Mouse (Mus musculus) megakaryocyte, embryonic 14.5 days (primary cell): ENCODE results near the gene Plxna2.

Experiments used
- FLI1 ChIP-seq: IDR thresholded peaks from 2 replicates; pipeline ENCODE4 v1.6.1; 2012; ENCODE audit warnings: low read length, inconsistent platforms, mixed read lengths
- GATA1 ChIP-seq: IDR thresholded peaks from 3 replicates; pipeline ENCODE4 v1.6.1; 2012; ENCODE audit warnings: mixed read lengths, low read length, inconsistent platforms, borderline replicate concordance

DNA sequence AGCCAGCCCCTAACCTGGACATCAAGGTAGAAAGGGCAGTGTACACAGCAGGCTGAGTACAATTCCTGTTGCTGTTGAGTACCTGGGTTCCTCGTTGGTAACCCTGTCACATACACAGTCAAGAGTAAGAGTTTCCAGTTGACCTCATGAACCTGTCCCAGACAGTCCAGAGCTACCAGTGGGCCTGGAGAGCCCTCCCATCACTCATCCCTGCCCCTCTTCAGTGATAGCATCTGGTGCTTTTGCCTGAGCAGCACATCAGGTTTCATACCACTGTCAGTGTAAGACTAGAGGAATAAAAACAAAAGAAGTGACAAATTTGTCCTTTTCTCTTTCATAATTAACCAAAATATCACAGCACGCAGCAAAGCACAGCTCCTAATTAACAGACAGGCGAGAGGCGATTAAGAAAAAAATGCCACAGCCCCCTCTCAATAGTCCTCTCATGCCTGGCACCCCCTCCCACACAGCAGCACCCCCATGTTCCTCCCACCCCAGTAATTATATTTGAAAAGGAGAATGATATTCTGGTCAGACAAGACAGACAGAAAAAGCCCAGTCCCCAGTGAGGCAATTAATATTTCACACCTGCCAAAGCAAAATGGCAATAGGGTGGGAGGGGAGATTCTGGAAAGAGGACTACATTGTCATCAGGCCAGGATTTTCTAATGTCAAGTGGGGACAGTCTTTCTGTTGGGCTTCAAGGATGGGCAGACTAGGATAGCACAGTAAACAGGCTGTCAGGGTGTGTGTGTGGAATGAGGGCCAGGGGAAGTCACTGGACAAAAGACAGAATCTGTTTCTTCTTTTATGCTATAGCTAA lies 233.4 kb downstream of the Plxna2 start:
- TF ChIP-seq GATA1: no peak
- no peak for TF ChIP-seq FLI1
